Mouse (Mus musculus) embryonic fibroblast, embryonic 13.5 days (primary cell): Measurements from ENCODE around the gene Vpreb3.

ENCODE experiments used
- CTCF ChIP-seq: IDR thresholded peaks from 2 replicates; pipeline ENCODE4 v1.5.1; 2011; ENCODE audit warnings: mild to moderate bottlenecking, control low read depth, low read length, moderate library complexity, borderline replicate concordance; ENCODE audit not compliant: insufficient read depth
- POLR2A ChIP-seq: IDR thresholded peaks from 2 replicates; pipeline ENCODE4 v1.6.1; 2011; ENCODE audit warnings: low read depth, mild to moderate bottlenecking, control low read depth, low read length, moderate library complexity

DNA sequence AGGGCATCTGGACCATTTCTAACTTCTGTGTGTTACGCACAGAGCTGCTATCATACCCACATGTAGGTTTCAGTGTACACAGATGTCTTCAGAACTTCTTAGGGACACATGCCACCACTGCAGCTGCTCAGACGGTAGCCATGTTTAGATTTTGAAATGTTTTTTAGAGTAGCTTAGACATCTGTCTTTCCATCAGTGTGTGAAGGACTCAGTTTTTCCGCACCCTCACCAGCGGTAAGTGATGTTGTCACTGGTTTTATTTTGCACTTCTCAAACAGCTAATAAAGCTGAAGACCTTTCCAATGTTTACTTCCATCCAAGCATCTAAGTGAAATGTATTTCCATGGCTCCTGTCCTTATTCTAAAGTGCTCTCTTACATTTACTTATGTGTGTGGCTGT lies 36.0 kb upstream of the Vpreb3 start:
- TF ChIP-seq CTCF (no peak), POLR2A (no peak)
